Mouse (Mus musculus) CH12.LX (cell line): ENCODE measurements around the gene Slc39a7. TPM values are rescaled to one million over a fixed set of nuclear protein-coding genes. Genes with fewer than 3 reads are reported as not detected.

Experiments used
- DNase-seq: peaks from one replicate; pipeline ENCODE4 v3.0.0-alpha.2; 2013; ENCODE audit errors: extremely low read depth
- H3K27ac ChIP-seq: 2 replicates; pipeline ENCODE4 v1.5.1; 2012; ENCODE audit warnings: low read depth, mild to moderate bottlenecking, control low read depth, moderate library complexity; ENCODE audit not compliant: insufficient read depth
- H3K27me3 ChIP-seq: replicated peaks from 2 replicates; pipeline ENCODE3; 2012; ENCODE audit warnings: inconsistent platforms
- H3K36me3 ChIP-seq, 2 experiments: replicated peaks in 1 of 2; 2 replicates each; pipeline versions ENCODE3 to v1.6.1; 2012; ENCODE audit warnings: inconsistent platforms in 1 of 2, low read length in 1 of 2, mild to moderate bottlenecking in 1 of 2, mixed read lengths in 1 of 2, moderate library complexity in 1 of 2; ENCODE audit not compliant: control insufficient read depth in 1 of 2, insufficient read depth in 1 of 2
- H3K4me1 ChIP-seq, 2 experiments: 2 replicates each; pipeline ENCODE4 v1.6.1; 2012; ENCODE audit warnings: inconsistent platforms in 1 of 2, moderate library complexity in 1 of 2; ENCODE audit not compliant: insufficient read depth in 2 of 2, control insufficient read depth in 1 of 2
- H3K4me2 ChIP-seq: 2 replicates; pipeline ENCODE4 v1.6.1; 2012; ENCODE audit warnings: low read depth, mild to moderate bottlenecking, control low read depth; ENCODE audit not compliant: poor library complexity, insufficient read depth, severe bottlenecking
- H3K4me3 ChIP-seq, 3 experiments: fragments of 150-350 bp in 1 of 3; sonication (generic) in 1 of 3; replicated peaks in 1 of 3; 2 replicates each; pipeline versions ENCODE3 to v1.5.1; 2011 to 2012; ENCODE audit warnings: low read depth in 2 of 3, low read length in 2 of 3, mild to moderate bottlenecking in 2 of 3, moderate library complexity in 2 of 3, control low read depth in 1 of 3, improper control_type of control experiment in 1 of 3, inconsistent platforms in 1 of 3, mixed read lengths in 1 of 3; ENCODE audit not compliant: poor library complexity in 1 of 3
- H3K79me2 ChIP-seq: replicated peaks from 2 replicates; pipeline ENCODE4 v1.6.1; 2012; ENCODE audit warnings: mild to moderate bottlenecking, moderate library complexity; ENCODE audit not compliant: control insufficient read depth, poor library complexity, insufficient read depth, severe bottlenecking; ENCODE audit errors: extremely low read depth
- H3K9ac ChIP-seq: 2 replicates; pipeline ENCODE4 v1.6.1; 2012; ENCODE audit warnings: low read depth, mild to moderate bottlenecking, control low read depth, moderate library complexity; ENCODE audit not compliant: insufficient read depth
- H3K9me3 ChIP-seq: replicated peaks from 2 replicates; pipeline ENCODE3; 2012; ENCODE audit warnings: low read length, inconsistent platforms, mixed read lengths
- BHLHE40 ChIP-seq: IDR thresholded peaks from 2 replicates; pipeline ENCODE4 v1.6.1; 2011; ENCODE audit warnings: mild to moderate bottlenecking, low read depth, low read length, improper control_type of control experiment
- CHD2 ChIP-seq: IDR thresholded peaks from 2 replicates; pipeline ENCODE4 v1.6.1; 2011; ENCODE audit warnings: low read length, improper control_type of control experiment
- CTCF ChIP-seq, 2 experiments: IDR thresholded peaks in 1 of 2; conservative IDR thresholded peaks in 1 of 2; 2 replicates each; pipeline ENCODE4 v1.5.1; 2011 to 2012; ENCODE audit warnings: low read depth in 2 of 2, low read length in 2 of 2, improper control_type of control experiment in 1 of 2, inconsistent platforms in 1 of 2, mild to moderate bottlenecking in 1 of 2, moderate library complexity in 1 of 2
- E2F4 ChIP-seq: IDR thresholded peaks from 2 replicates; pipeline ENCODE4 v1.6.1; 2011; ENCODE audit warnings: low read depth, low read length, improper control_type of control experiment; ENCODE audit not compliant: insufficient replicate concordance
- ELF1 ChIP-seq: IDR thresholded peaks from 2 replicates; pipeline ENCODE4 v1.6.1; 2014; ENCODE audit warnings: low read depth, mild to moderate bottlenecking, inconsistent platforms, low read length, improper control_type of control experiment
- EP300 ChIP-seq: IDR thresholded peaks from 2 replicates; pipeline ENCODE4 v1.6.1; 2011; ENCODE audit warnings: low read length, improper control_type of control experiment
- ETS1 ChIP-seq: conservative IDR thresholded peaks from 2 replicates; pipeline ENCODE4 v1.6.1; 2012; ENCODE audit warnings: low read depth, mild to moderate bottlenecking, inconsistent platforms, low read length, improper control_type of control experiment, moderate library complexity
- GABPA ChIP-seq: IDR thresholded peaks from 2 replicates; pipeline ENCODE4 v1.6.1; 2012; ENCODE audit warnings: low read depth, low read length, improper control_type of control experiment, inconsistent platforms; ENCODE audit not compliant: insufficient replicate concordance
- JUN ChIP-seq: IDR thresholded peaks from 2 replicates; pipeline ENCODE4 v1.6.1; 2011; ENCODE audit warnings: low read depth, mild to moderate bottlenecking, low read length, improper control_type of control experiment, moderate library complexity; ENCODE audit not compliant: insufficient read depth
- JUND ChIP-seq: conservative IDR thresholded peaks from 2 replicates; pipeline ENCODE4 v1.6.1; 2011; ENCODE audit warnings: low read depth, low read length, improper control_type of control experiment
- KAT2A ChIP-seq: IDR thresholded peaks from 2 replicates; pipeline ENCODE4 v1.6.1; 2012; ENCODE audit warnings: low read length, improper control_type of control experiment, inconsistent platforms; ENCODE audit not compliant: insufficient replicate concordance
- MAFK ChIP-seq: IDR thresholded peaks from 2 replicates; pipeline ENCODE4 v1.6.1; 2011; ENCODE audit warnings: low read length, improper control_type of control experiment; ENCODE audit not compliant: insufficient replicate concordance
- MAX ChIP-seq: IDR thresholded peaks from 2 replicates; pipeline ENCODE4 v1.6.1; 2011; ENCODE audit warnings: low read length, improper control_type of control experiment
- MAZ ChIP-seq: IDR thresholded peaks from 2 replicates; pipeline ENCODE4 v1.6.1; 2012; ENCODE audit warnings: low read depth, mild to moderate bottlenecking, inconsistent platforms, low read length, improper control_type of control experiment, moderate library complexity
- MEF2A ChIP-seq: IDR thresholded peaks from 2 replicates; pipeline ENCODE4 v1.6.1; 2014; ENCODE audit warnings: low read depth, mild to moderate bottlenecking, inconsistent platforms, low read length, improper control_type of control experiment, borderline replicate concordance
- MXI1 ChIP-seq: IDR thresholded peaks from 2 replicates; pipeline ENCODE4 v1.6.1; 2011; ENCODE audit warnings: mild to moderate bottlenecking, low read depth, low read length, improper control_type of control experiment
- MYC ChIP-seq: IDR thresholded peaks from 2 replicates; pipeline ENCODE4 v1.6.1; 2011; ENCODE audit warnings: low read depth, mild to moderate bottlenecking, improper control_type of control experiment, low read length
- NELFE ChIP-seq: IDR thresholded peaks from 2 replicates; pipeline ENCODE4 v1.6.1; 2011; ENCODE audit warnings: low read depth, low read length, improper control_type of control experiment
- NRF1 ChIP-seq: IDR thresholded peaks from 2 replicates; pipeline ENCODE4 v1.6.1; 2014; ENCODE audit warnings: low read depth, mild to moderate bottlenecking, inconsistent platforms, low read length, improper control_type of control experiment, moderate library complexity
- PAX5 ChIP-seq: IDR thresholded peaks from 2 replicates; pipeline ENCODE4 v1.6.1; 2012; ENCODE audit warnings: low read length, inconsistent platforms, mixed read lengths
- SIN3A ChIP-seq: IDR thresholded peaks from 2 replicates; pipeline ENCODE4 v1.6.1; 2012; ENCODE audit warnings: low read length, improper control_type of control experiment, inconsistent platforms
- SMC3 ChIP-seq: IDR thresholded peaks from 2 replicates; pipeline ENCODE4 v1.6.1; 2011; ENCODE audit warnings: low read depth, low read length, improper control_type of control experiment
- TBP ChIP-seq: conservative IDR thresholded peaks from 2 replicates; pipeline ENCODE4 v1.6.1; 2011; ENCODE audit warnings: low read depth, low read length, improper control_type of control experiment
- TCF12 ChIP-seq: IDR thresholded peaks from 2 replicates; pipeline ENCODE4 v1.6.1; 2014; ENCODE audit warnings: low read depth, mild to moderate bottlenecking, inconsistent platforms, low read length, improper control_type of control experiment
- UBTF ChIP-seq: IDR thresholded peaks from 2 replicates; pipeline ENCODE4 v1.6.1; 2012; ENCODE audit warnings: low read depth, mild to moderate bottlenecking, inconsistent platforms, low read length, improper control_type of control experiment, moderate library complexity
- USF1 ChIP-seq: IDR thresholded peaks from 2 replicates; pipeline ENCODE4 v1.6.1; 2014; ENCODE audit warnings: low read depth, mild to moderate bottlenecking, inconsistent platforms, low read length, improper control_type of control experiment
- ZC3H11A ChIP-seq: IDR thresholded peaks from 2 replicates; pipeline ENCODE4 v1.6.1; 2012; ENCODE audit warnings: low read depth, mild to moderate bottlenecking, inconsistent platforms, low read length, improper control_type of control experiment
- ZKSCAN1 ChIP-seq: IDR thresholded peaks from 2 replicates; pipeline ENCODE4 v1.6.1; 2012; ENCODE audit warnings: low read depth, inconsistent platforms, low read length, improper control_type of control experiment, borderline replicate concordance
- ZMIZ1 ChIP-seq: IDR thresholded peaks from 2 replicates; pipeline ENCODE4 v1.6.1; 2012; ENCODE audit warnings: low read depth, mild to moderate bottlenecking, inconsistent platforms, low read length, improper control_type of control experiment
- ZNF384 ChIP-seq: IDR thresholded peaks from 2 replicates; pipeline ENCODE4 v1.6.1; 2012; ENCODE audit warnings: low read depth, low read length, improper control_type of control experiment, inconsistent platforms
- dilution Hi-C: fragments of 300-500 bp; cut with MboI; formaldehyde crosslinking; loops from 2 replicates; pipeline ENCODE4 v1.14.3; 2020; ENCODE audit warnings: low sequenced_read_pairs; ENCODE audit not compliant: extremely low pct_unique_long_range_greater_than_20kb, extremely low pct_ligation_motif_present
- in situ Hi-C: fragments of 300-500 bp; cut with MboI; formaldehyde crosslinking; loops from 3 replicates; pipeline ENCODE4 v1.14.3; 2019; ENCODE audit warnings: low sequenced_read_pairs, low pct_ligation_motif_present, low pct_unique_long_range_greater_than_20kb, mixed read lengths
- polyA plus RNA-seq: library from polyadenylated mRNA; unstranded; fragments of >175 nt; gene quantifications from 2 replicates; pipeline ENCODE4 v1.2.1, GENCODE M21; 2012; ENCODE audit warnings: low read depth; ENCODE audit not compliant: insufficient read length
- total RNA-seq, 2 experiments: library from RNA; depleted of rRNA; stranded (reverse); fragments of 300-350 nt in 1 of 2; fragments of >200 nt in 1 of 2; gene quantifications; 2 replicates each; pipeline ENCODE4 v1.2.3; 2012 to 2014

The Slc39a7 gene
- total and polyA plus RNA-seq, 3 experiments: 96.8 to 116 (median 105) TPM

DNA sequence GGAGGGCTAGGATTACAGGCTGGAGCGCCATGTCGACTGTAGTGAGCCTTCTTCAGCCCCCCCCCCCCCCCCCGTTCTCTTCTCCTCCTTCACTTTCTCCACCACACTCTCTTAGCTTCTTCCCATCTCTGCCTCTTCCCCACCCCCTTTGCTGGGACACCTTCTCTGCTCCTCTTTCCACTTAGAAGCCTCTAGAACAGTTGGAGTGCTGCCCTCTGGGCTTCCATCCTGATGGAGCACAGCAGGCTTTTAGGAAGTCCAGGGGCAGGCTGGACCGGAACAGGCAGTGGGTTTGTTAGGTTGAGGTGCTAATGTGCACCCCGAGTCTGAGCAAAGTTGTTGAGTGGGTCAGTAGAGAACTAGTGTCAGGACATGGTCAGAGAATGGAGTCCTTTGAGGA lies 21.3 kb downstream of the Slc39a7 start:
- H3K9me3 ChIP-seq: peaks cover 10% of the 10 kb centered on the region
- no peak for DNase-seq
- no peak overlapping the region for H3K4me2 ChIP-seq
- H3K4me1 ChIP-seq: peaks cover 0 to 9% of the 10 kb centered on the region in 2 experiments; a peak in 2 of 4 replicates
- no peak overlapping the region for H3K9ac ChIP-seq
- no peak for TF ChIP-seq SIN3A
- no peak for TF ChIP-seq MYC
- no peak for TF ChIP-seq EP300
- TF ChIP-seq ELF1: no peak
- TF ChIP-seq MXI1: no peak
- no peak for TF ChIP-seq JUN
- TF ChIP-seq ZKSCAN1: no peak
- no peak for TF ChIP-seq TBP
- TF ChIP-seq ZNF384: no peak
- no peak for TF ChIP-seq PAX5
- TF ChIP-seq ZC3H11A: no peak
- no peak for TF ChIP-seq UBTF
- no peak for TF ChIP-seq CHD2
- no peak for TF ChIP-seq MAFK
- TF ChIP-seq NRF1: no peak
- no peak for TF ChIP-seq MAZ
- peaks cover 0 to 5% of the 10 kb centered on the region in 2 experiments for H3K36me3 ChIP-seq
- no peaks in the 10 kb centered on the region for H3K79me2 ChIP-seq
- no peaks in the 10 kb centered on the region for H3K27me3 ChIP-seq
- no peak overlapping the region for H3K27ac ChIP-seq
- dilution Hi-C loops (no loop called here), in situ Hi-C loops (no loop called here)
- no peak overlapping the region for H3K4me3 ChIP-seq

DNA sequence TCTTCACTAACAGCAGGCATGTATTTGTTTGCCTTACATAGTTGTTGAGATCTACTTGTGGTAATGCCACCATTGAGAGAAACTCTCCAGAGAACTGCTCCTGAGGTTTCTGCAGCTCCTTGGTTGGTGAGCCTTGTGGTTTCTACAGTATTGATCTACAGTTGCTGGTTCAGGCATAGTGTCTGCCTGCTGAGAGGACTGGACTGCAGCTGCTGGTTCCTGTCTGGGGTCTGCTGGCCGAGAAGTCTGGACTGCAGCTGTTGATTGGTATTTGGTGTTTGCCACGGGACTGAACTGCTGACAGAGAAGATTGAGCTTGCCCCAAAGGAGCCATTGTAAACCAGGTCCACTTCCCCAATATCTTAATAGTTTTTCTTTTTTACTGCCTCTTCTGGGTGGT lies 24.9 kb downstream of the Slc39a7 start:
- dilution Hi-C loops (no loop called here), in situ Hi-C loops (loop anchor here (5.0 kb wide), 1 partner anchor 1286 kb away; no protein-coding TSS in a partner anchor)
- peaks cover 0 to 4% of the 10 kb centered on the region in 2 experiments; a peak in 1 of 4 replicates for H3K4me1 ChIP-seq
- DNase-seq: no peak
- H3K27me3 ChIP-seq: no peaks in the 10 kb centered on the region
- H3K9ac ChIP-seq: no peak overlapping the region
- no peaks in the 10 kb centered on the region for H3K36me3 ChIP-seq
- no peak overlapping the region for H3K27ac ChIP-seq
- no peak overlapping the region for H3K4me2 ChIP-seq
- peaks cover 5% of the 10 kb centered on the region for H3K9me3 ChIP-seq
- H3K79me2 ChIP-seq: no peaks in the 10 kb centered on the region
- TF ChIP-seq SMC3 (no peak), ZMIZ1 (no peak), KAT2A (no peak), MAFK (no peak), E2F4 (no peak), USF1 (no peak), ZC3H11A (no peak), JUND (no peak), CHD2 (no peak), MAX (no peak), ZKSCAN1 (no peak), MEF2A (no peak), TCF12 (no peak), BHLHE40 (no peak), NELFE (no peak), ETS1 (no peak), MAZ (no peak), SIN3A (no peak), GABPA (no peak), CTCF (conservative IDR thresholded peaks at IDR 0.05 in 1 of 2, IDR thresholded peaks at IDR 0.05 in 1 of 2; ENCODE audit: low read depth in 2 of 2, low read length in 2 of 2) (no peak)
- no peak overlapping the region for H3K4me3 ChIP-seq
